Mouse (Mus musculus) hindbrain, embryonic 10.5 days (tissue): ENCODE results near the gene Dync2li1. TPM values are rescaled to one million over a fixed set of nuclear protein-coding genes. Genes with fewer than 3 reads are reported as not detected.

Experiments
- DNase-seq: peaks from one replicate; pipeline ENCODE4 v3.0.0-alpha.2; 2017; ENCODE audit warnings: low spot score
- H3K27ac ChIP-seq: fragments of 300-500 bp; sonication (generic); 2 replicates; pipeline ENCODE4 v1.5.1; 2016; ENCODE audit warnings: mild to moderate bottlenecking, moderate library complexity
- H3K27me3 ChIP-seq: fragments of 300-500 bp; sonication (generic); 2 replicates; pipeline ENCODE4 v1.6.1; 2016; ENCODE audit warnings: mild to moderate bottlenecking; ENCODE audit not compliant: poor library complexity, insufficient read depth, severe bottlenecking
- H3K36me3 ChIP-seq: fragments of 300-500 bp; sonication (generic); 2 replicates; pipeline ENCODE4 v1.6.1; 2016; ENCODE audit warnings: mild to moderate bottlenecking, moderate library complexity
- H3K4me1 ChIP-seq: fragments of 300-500 bp; sonication (generic); replicated peaks from 2 replicates; pipeline ENCODE4 v1.6.1; 2016; ENCODE audit warnings: mild to moderate bottlenecking
- H3K4me3 ChIP-seq: fragments of 300-500 bp; sonication (generic); 2 replicates; pipeline ENCODE4 v1.5.1; 2016; ENCODE audit warnings: mild to moderate bottlenecking, moderate library complexity
- H3K9me3 ChIP-seq: fragments of 300-500 bp; sonication (generic); 2 replicates; pipeline ENCODE4 v1.6.1; 2016; ENCODE audit warnings: mild to moderate bottlenecking, moderate library complexity
- WGBS: fragments of 180-500 bp; shearing (Covaris S2); methylation state at CpG from one replicate; pipeline ENCODE4 v1.1.7; 2016; 5-methylcytosine and 5-hydroxymethylcytosine counted together
- polyA plus RNA-seq: library from polyadenylated mRNA; unstranded; fragments of >200 nt; fragmentation: Nextera tagmentation; extraction: Ambion mirVana; gene quantifications from 2 replicates; pipeline ENCODE4 v1.2.1, GENCODE M21; 2016

Gene Dync2li1
- polyA plus RNA-seq, 1 experiment from 2014 or later: 30.0 TPM

GRCm38 (mm10) chr17:84656205-84656604, 29.9 kb downstream of the Dync2li1 start:
- H3K9me3 ChIP-seq: no peaks in the 10 kb centered on the region
- no peaks in the 10 kb centered on the region for H3K27me3 ChIP-seq
- H3K27ac ChIP-seq: peak overlapping the region; percentile 1; the same call in 1 of the 2 replicates
- no peak overlapping the region for H3K4me3 ChIP-seq
- peaks cover 32% of the 10 kb centered on the region for H3K4me1 ChIP-seq
- H3K36me3 ChIP-seq: peaks cover 7% of the 10 kb centered on the region; the same call in 1 of the 2 replicates
- DNase-seq: no peak
- 73% methylated on average over 5 of the region's 5 CpGs for WGBS

GRCm38 (mm10) chr17:84656653-84657421, 30.5 kb downstream of the Dync2li1 start:
- Histone ChIP-seq H3K9me3 (no peaks in the 10 kb centered on the region), H3K27me3 (no peaks in the 10 kb centered on the region), H3K36me3 (peaks cover 4% of the 10 kb centered on the region; the same call in 1 of the 2 replicates), H3K4me1 (peaks cover 34% of the 10 kb centered on the region), H3K27ac (0 out of 2 replicates have a peak overlapping the region, but pooled peaks have one; percentile 1), H3K4me3 (no peak overlapping the region)
- DNase-seq: no peak
- WGBS: 74% methylated on average over 19 of the region's 19 CpGs

- no peak overlapping the region for H3K4me3 ChIP-seq
- H3K27me3 ChIP-seq: no peaks in the 10 kb centered on the region
- H3K9me3 ChIP-seq: no peaks in the 10 kb centered on the region
- H3K36me3 ChIP-seq: peaks cover 4% of the 10 kb centered on the region; the same call in 1 of the 2 replicates
- WGBS: 69% methylated on average over 3 of the region's 3 CpGs
- H3K27ac ChIP-seq: 0 out of 2 replicates have a peak overlapping the region, but pooled peaks have one; percentile 35
- DNase-seq: no peak
- peaks cover 39% of the 10 kb centered on the region for H3K4me1 ChIP-seq
Observed at GRCm38 (mm10) chr17:84657422-84657732, 31.1 kb downstream of the Dync2li1 start.

DNA sequence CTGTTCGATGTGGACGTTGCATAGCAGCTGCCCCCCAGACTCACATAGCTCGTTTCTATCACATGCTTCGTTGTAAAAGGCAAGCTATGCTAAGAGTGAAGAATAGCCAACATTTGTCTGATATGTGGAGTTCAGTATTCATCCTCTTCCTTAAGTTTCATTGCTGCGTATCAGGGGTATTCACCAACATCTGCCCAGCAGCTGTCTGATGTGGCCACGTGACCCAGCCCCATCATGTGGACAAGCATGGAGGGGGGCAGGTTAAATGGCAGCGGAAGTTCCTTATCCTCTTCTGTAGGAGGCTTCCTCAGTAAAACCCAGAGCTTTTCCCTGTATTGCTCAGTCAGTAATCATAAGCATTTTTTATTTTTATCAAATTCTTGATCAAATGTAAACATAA, 31.5 kb downstream of the Dync2li1 start:
- H3K4me3 ChIP-seq: no peak overlapping the region
- DNase-seq: peak; percentile 44
- H3K4me1 ChIP-seq: peaks cover 39% of the 10 kb centered on the region
- no peaks in the 10 kb centered on the region for H3K27me3 ChIP-seq
- H3K36me3 ChIP-seq: peaks cover 4% of the 10 kb centered on the region; the same call in 1 of the 2 replicates
- no peaks in the 10 kb centered on the region for H3K9me3 ChIP-seq
- 67% methylated on average over 7 of the region's 7 CpGs for WGBS
- 0 out of 2 replicates have a peak overlapping the region, but pooled peaks have one; percentile 35 for H3K27ac ChIP-seq

DNA sequence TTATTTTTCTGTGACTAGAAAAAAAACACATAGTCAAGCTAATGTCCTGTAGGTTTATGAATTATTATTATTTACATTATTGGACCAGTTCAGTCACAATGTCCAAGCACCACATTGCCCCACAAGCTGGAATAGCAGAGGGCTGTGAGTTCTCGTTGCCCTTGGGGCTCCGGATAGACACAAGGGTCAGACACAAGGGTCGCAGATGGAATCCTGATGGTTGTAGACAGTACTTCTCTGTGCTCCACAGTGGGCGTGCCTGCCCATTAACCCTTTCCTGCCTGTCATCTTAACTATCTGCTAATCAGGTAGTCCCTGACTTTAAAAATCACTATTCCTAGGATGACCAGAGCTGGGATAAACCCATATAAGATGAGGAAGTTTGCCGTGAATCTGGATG, 31.9 kb downstream of the Dync2li1 start:
- no peaks in the 10 kb centered on the region for H3K9me3 ChIP-seq

DNA sequence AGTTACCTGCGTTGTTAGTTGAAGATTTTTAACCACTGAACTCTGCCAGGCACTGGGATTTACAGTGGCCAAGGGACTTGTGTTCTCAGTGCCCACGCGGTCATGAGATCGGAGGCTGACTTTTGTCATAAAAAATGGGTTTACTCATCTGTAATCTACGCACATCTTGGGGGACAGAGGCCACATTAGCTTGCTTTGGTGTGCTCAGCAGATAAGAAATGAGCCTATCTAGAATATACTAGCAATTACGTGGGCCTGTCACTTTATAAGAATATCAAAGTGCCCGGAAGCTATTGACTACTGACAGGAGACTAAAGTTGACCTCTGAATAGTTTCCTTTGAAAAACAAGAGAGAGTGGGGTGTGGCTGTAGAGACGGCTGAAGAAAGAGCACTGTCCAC, 32.7 kb downstream of the Dync2li1 start:
- Histone ChIP-seq H3K9me3 (no peaks in the 10 kb centered on the region), H3K27ac (0 out of 2 replicates have a peak overlapping the region, but pooled peaks have one; percentile 13), H3K4me1 (peaks cover 41% of the 10 kb centered on the region), H3K36me3 (no peaks in the 10 kb centered on the region), H3K27me3 (no peaks in the 10 kb centered on the region), H3K4me3 (no peak overlapping the region)
- no peak for DNase-seq
- WGBS: 79% methylated on average over 8 of the region's 8 CpGs

More for the DNA sequence above, 31.9 kb downstream of the Dync2li1 start:
- 37% methylated on average over 5 of the region's 5 CpGs for WGBS
- Histone ChIP-seq H3K4me1 (peaks cover 39% of the 10 kb centered on the region), H3K27ac (no peak overlapping the region), H3K4me3 (no peak overlapping the region), H3K27me3 (no peaks in the 10 kb centered on the region), H3K36me3 (peaks cover 4% of the 10 kb centered on the region; the same call in 1 of the 2 replicates)
- DNase-seq: peak; percentile 53

GRCm38 (mm10) chr17:84665053-84665452, 38.8 kb downstream of the Dync2li1 start:
- no peak overlapping the region for H3K4me3 ChIP-seq
- WGBS: 45% methylated on average over 10 of the region's 10 CpGs

DNA sequence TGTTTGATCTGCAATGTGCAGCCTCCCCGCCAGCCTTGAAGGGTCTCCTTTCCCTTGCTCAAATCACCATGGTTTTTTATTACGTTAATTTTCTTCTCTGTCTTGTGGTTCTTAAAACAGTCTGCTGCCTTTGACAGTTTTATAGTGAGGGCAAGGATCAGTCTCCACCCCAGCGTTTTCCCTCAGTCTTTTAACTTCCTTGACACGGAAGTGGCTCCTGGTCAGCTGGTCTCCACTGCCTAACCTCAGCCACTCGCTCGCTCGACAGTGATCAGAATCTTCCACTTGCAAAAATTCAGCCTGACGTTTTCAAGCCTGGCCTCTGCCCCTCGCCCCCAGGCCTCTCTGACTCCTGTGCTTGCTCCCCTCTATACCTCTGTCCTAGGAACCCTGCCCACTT, 39.4 kb downstream of the Dync2li1 start:
- Histone ChIP-seq H3K4me3 (no peak overlapping the region), H3K9me3 (no peaks in the 10 kb centered on the region), H3K27ac (no peak overlapping the region), H3K4me1 (peaks cover 31% of the 10 kb centered on the region), H3K36me3 (no peaks in the 10 kb centered on the region), H3K27me3 (no peaks in the 10 kb centered on the region)
- no peak for DNase-seq
- 38% methylated on average over 9 of the region's 9 CpGs for WGBS

More at GRCm38 (mm10) chr17:84665053-84665452, 38.8 kb downstream of the Dync2li1 start:
- no peaks in the 10 kb centered on the region for H3K36me3 ChIP-seq
- H3K27ac ChIP-seq: no peak overlapping the region
- H3K27me3 ChIP-seq: no peaks in the 10 kb centered on the region
- H3K4me1 ChIP-seq: peaks cover 31% of the 10 kb centered on the region
- no peaks in the 10 kb centered on the region for H3K9me3 ChIP-seq
- no peak for DNase-seq

- Histone ChIP-seq H3K27ac (no peak overlapping the region), H3K27me3 (no peaks in the 10 kb centered on the region), H3K9me3 (no peaks in the 10 kb centered on the region), H3K4me3 (no peak overlapping the region), H3K36me3 (no peaks in the 10 kb centered on the region), H3K4me1 (peaks cover 24% of the 10 kb centered on the region)
- no peak for DNase-seq
- 92% methylated on average over 3 of the region's 3 CpGs for WGBS
Observed at GRCm38 (mm10) chr17:84667848-84668247, 41.6 kb downstream of the Dync2li1 start.

DNA sequence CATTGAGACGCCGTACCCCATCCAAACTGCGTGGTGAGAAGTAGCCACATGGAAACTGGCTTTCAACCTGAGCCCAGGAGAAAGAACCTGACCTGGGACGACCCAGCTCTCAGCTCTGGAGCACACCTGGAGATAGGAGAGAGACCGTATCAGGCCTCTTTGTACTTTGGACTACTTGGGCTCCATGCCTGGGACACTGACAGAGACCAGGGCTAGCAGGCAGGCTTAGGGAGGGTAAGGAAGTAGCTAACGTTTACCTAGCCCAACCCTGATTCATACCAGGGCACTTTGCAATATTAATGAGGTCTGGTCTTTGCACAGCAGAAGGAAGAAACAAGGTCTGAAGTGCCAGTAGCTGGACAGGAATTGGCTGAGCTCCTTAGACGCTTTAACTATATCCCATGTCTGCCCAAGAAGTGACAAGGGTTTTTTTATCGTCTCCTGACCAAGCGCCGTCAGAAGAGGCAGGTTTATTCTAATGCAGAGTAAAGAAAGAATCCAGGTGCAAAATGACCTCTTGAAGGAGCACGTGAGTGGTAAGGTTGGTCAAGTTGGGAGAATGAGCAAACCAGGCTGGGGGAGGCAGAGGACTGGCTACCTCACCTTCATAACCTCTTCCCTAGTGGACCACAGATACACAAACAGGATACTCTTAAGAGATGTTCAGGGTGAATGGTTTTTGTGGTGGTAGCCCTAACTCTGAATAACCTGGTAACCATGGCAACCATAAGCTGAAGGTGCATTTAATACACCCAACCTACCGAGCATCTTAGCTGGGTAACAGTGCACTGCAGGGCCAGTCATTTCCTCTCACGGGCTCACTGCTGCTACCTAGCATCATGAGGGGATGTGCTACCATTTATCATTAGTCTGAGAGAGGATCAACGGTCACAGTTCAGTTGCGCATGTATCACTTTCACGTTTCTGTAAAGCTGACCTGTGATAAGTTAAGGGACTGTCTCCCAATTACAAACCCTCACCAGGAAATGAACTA, 46.4 kb downstream of the Dync2li1 start:
- peaks cover 13% of the 10 kb centered on the region for H3K27me3 ChIP-seq
- H3K27ac ChIP-seq: no peak overlapping the region
- H3K4me1 ChIP-seq: peaks cover 20% of the 10 kb centered on the region
- H3K36me3 ChIP-seq: no peaks in the 10 kb centered on the region
- no peak for DNase-seq
- no peak overlapping the region for H3K4me3 ChIP-seq
- WGBS: 81% methylated on average over 16 of the region's 16 CpGs
- H3K9me3 ChIP-seq: no peaks in the 10 kb centered on the region

DNA sequence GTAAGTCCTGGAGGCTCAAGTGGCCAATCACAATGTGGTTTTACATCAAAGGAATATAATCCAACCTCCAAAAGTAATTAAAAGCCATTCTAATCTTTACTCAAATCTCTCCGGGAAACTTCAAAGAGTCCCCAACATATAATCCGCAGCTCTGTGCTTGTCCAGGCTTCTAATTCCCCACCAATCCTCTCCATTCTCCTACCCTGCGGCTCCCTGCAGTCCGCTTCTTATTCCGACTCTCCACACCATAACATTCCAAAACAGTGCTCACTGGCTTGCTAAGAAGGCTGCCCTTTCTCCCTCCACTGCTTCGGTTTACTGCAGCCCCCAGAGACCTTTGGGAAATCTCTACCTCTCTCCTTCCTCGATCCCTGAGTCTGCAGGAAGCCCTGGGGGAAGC, 47.8 kb downstream of the Dync2li1 start:
- Histone ChIP-seq H3K4me3 (no peak overlapping the region), H3K27ac (no peak overlapping the region), H3K9me3 (no peaks in the 10 kb centered on the region), H3K4me1 (peaks cover 20% of the 10 kb centered on the region), H3K27me3 (peaks cover 13% of the 10 kb centered on the region), H3K36me3 (no peaks in the 10 kb centered on the region)
- 25% methylated on average over 7 of the region's 7 CpGs for WGBS
- DNase-seq: no peak

DNA sequence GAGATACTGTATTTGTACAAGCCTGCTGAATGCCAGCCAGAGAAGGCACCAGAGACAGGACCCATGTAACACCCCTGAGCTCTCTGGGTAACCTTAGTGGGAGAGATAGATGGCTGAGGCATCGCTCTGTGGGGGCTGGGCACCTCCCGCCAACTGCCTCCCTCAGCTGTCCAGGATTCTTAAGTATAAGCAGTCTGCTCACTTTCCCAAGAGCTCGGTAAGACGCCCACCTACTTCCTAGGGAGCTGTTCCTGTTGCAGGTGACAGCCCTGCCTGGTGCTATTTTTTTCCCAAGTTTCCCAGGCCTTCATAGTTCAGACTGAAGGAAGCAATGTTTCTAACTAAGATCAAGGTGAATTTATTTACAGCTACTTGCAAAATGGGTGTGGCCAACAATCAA, 48.9 kb downstream of the Dync2li1 start:
- no peak for DNase-seq
- H3K36me3 ChIP-seq: no peaks in the 10 kb centered on the region
- H3K27ac ChIP-seq: peak overlapping the region; percentile 5; the same call in 1 of the 2 replicates
- 64% methylated on average over 4 of the region's 4 CpGs for WGBS
- no peaks in the 10 kb centered on the region for H3K9me3 ChIP-seq
- peaks cover 20% of the 10 kb centered on the region for H3K4me1 ChIP-seq
- no peak overlapping the region for H3K4me3 ChIP-seq
- peaks cover 13% of the 10 kb centered on the region for H3K27me3 ChIP-seq
